Mouse (Mus musculus) 416B (cell line): Measurements from ENCODE around the gene Gm11639.

Experiments
- DNase-seq: peaks from one replicate; pipeline ENCODE4 v3.0.0; 2011; ENCODE audit warnings: low read depth

Gm11639 gene

GRCm38 (mm10) chr11:104685548-104685947 lies at the start of gene Gm11639:
Gene Gm11639, plus strand, starts transcription at chr11:104685707.
- no peak for DNase-seq

- no peak for DNase-seq
These were observed 48.5 kb upstream of the Gm11639 start for GRCm38 (mm10) chr11:104637010-104637409.

GRCm38 (mm10) chr11:104638006-104638405 lies 47.5 kb upstream of the Gm11639 start:
- no peak for DNase-seq

- peak; percentile 85 for DNase-seq
These were observed 46.6 kb upstream of the Gm11639 start for GRCm38 (mm10) chr11:104638906-104639305.

- no peak for DNase-seq
These were observed 45.9 kb upstream of the Gm11639 start for GRCm38 (mm10) chr11:104639634-104640033.

GRCm38 (mm10) chr11:104640894-104641293 lies 44.6 kb upstream of the Gm11639 start:
- peak; percentile 71 for DNase-seq

GRCm38 (mm10) chr11:104643236-104643635 lies 42.3 kb upstream of the Gm11639 start:
- no peak for DNase-seq

- no peak for DNase-seq
These were observed 40.1 kb upstream of the Gm11639 start for GRCm38 (mm10) chr11:104645402-104645801.

- no peak for DNase-seq
These were observed 39.3 kb upstream of the Gm11639 start for GRCm38 (mm10) chr11:104646173-104646572.

- DNase-seq, result peak; percentile 32
These were observed 38.9 kb upstream of the Gm11639 start for GRCm38 (mm10) chr11:104646611-104647010.

- DNase-seq, result peak; percentile 85
These were observed 38.2 kb upstream of the Gm11639 start for GRCm38 (mm10) chr11:104647188-104647867.

- peak; percentile 68 for DNase-seq
These were observed 36.9 kb upstream of the Gm11639 start for GRCm38 (mm10) chr11:104648571-104648970.

- DNase-seq, result no peak
These were observed 24.9 kb upstream of the Gm11639 start for GRCm38 (mm10) chr11:104660599-104660998.

- no peak for DNase-seq
These were observed 24.4 kb upstream of the Gm11639 start for GRCm38 (mm10) chr11:104661106-104661505.

- no peak for DNase-seq
These were observed 23.8 kb upstream of the Gm11639 start for GRCm38 (mm10) chr11:104661531-104662205.

GRCm38 (mm10) chr11:104662573-104662972 lies 22.9 kb upstream of the Gm11639 start:
- DNase-seq, result peak; percentile 52

- DNase-seq, result no peak
These were observed 22.1 kb upstream of the Gm11639 start for GRCm38 (mm10) chr11:104663241-104663877.

GRCm38 (mm10) chr11:104663878-104664261 lies 21.6 kb upstream of the Gm11639 start:
- no peak for DNase-seq

GRCm38 (mm10) chr11:104664441-104664840 lies 21.1 kb upstream of the Gm11639 start:
- DNase-seq, result no peak

- peak; percentile 57 for DNase-seq
These were observed 18.1 kb upstream of the Gm11639 start for GRCm38 (mm10) chr11:104667399-104667798.

GRCm38 (mm10) chr11:104673412-104673811 lies 12.1 kb upstream of the Gm11639 start:
- no peak for DNase-seq

- peak; percentile 46 for DNase-seq
These were observed 10.7 kb upstream of the Gm11639 start for GRCm38 (mm10) chr11:104674768-104675167.

GRCm38 (mm10) chr11:104693235-104693634 lies 7.7 kb downstream of the Gm11639 start:
- DNase-seq, result no peak
